Mouse (Mus musculus) bone marrow macrophage, adult 2 months (primary cell): ENCODE data around the gene Kcmf1.

ENCODE experiments used
- CTCF ChIP-seq: IDR thresholded peaks from 2 replicates; pipeline ENCODE4 v1.5.1; 2012; ENCODE audit warnings: low read depth, mild to moderate bottlenecking, low read length, moderate library complexity
- POLR2A ChIP-seq: IDR thresholded peaks from 2 replicates; pipeline ENCODE4 v1.6.1; 2012; ENCODE audit warnings: mild to moderate bottlenecking, low read depth, low read length, borderline replicate concordance

- TF ChIP-seq CTCF (no peak), POLR2A (no peak)
Observed at GRCm38 (mm10) chr6:72899201-72899780, 488 bp downstream of the Kcmf1 start.
